Mouse (Mus musculus): ENCODE measurements around the gene Serbp1.
"Not testable (repeated sequence)": the region's sequence is repeated elsewhere in the genome, so short reads cannot be mapped to it uniquely, and the experiment has no call there.

Gene Serbp1

GRCm38 (mm10) chr6:67237977-67238376, at the start of gene Serbp1:
Gene Serbp1, plus strand, starts transcription at chr6:67238176.
- no peak for DNase-seq (ENCODE audit: low read depth in 1 of 2, low spot score in 2 of 2)

DNA sequence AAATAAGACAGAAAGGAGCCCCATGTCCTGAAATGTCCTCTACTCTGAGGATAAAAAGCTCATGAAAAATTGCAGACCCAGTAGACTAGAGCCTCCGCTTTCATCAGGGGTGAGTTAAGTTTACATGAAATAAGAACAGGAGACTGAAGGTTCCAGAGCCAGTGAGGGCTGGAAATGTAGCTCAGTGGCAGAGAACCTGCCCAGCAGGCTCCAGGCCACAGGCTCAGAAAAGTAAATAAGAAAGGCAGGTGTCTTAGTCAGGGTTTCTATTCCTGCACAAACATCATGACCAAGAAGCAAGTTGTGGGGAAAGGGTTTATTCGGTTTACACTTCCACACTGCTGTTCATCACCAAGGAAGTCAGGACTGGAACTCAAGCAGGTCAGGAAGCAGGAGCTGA, 44.4 kb upstream of the Serbp1 start:
- no peak for DNase-seq (ENCODE audit: low read depth in 1 of 2, low spot score in 2 of 2)

DNA sequence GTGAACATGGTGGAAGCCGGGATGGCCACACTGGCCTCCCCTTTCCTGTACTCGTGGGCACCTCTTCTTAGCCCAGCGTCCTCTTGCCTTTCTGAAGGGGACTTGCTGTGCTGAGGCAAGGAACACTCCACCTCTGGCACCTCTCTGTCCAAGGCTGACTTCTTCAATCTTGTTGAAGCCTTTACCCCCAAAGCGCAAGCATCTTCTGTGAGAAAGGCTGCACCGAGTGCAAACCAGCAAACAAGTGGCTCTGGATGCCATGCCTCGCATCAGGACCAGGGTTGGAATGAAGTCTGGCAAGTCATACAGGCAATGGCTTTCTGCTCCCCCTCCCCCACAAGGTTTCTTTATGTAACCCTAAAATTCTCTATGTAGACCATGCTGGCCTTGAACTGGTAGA, 43.4 kb upstream of the Serbp1 start:
- DNase-seq (ENCODE audit: low read depth in 1 of 2, low spot score in 2 of 2) = no peak

DNA sequence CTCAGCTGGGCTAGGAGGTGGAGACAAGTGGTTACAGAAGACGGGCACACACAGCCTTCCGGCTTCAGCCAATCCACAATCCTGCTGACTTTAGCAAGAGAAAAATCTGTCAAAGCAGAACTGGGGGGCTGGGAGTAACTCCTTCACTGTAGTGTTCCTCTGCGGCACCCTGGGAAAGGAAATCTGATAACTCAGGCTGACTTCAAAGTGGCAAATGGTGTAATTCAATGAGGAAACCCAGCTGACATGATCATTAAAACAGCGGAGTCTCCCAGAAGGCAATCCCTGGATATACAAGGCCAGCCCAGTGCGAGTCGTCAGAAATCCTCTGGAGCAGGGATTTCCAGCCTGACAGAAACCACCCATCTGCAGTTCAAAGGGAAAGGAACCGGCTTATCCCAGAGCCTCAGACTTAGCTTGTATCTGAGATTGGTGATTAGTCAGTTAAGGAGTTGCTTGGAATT, 42.8 kb upstream of the Serbp1 start:
- no peak for DNase-seq (ENCODE audit: low read depth in 1 of 2, low spot score in 2 of 2)

DNA sequence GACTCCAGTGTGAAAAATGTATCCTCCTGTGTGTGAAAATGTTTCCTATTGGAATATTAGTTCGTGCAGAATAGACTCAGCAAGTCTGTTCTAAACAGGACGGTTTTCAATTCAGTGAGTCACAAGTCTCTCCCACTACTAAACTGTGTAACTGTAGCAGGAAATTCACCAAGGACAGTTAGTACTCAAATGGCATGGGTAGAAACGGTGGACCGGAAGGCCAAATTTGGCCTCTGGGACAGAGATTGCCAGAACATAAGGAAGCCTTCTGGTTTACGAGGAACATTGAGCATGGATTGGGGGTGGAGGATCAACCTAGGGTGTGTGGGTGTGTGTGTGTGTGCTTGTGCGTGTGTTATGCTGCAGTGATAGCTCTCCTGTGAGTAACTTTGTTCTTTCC, 41.2 kb upstream of the Serbp1 start:
- no peak for DNase-seq (ENCODE audit: low read depth in 1 of 2, low spot score in 2 of 2)

- DNase-seq (ENCODE audit: low read depth in 1 of 2, low spot score in 2 of 2) = no peak
Measured at GRCm38 (mm10) chr6:67198085-67198484, 39.9 kb upstream of the Serbp1 start.

- DNase-seq (ENCODE audit: low read depth in 1 of 2, low spot score in 2 of 2) = no peak
Measured at GRCm38 (mm10) chr6:67200715-67201322, 37.2 kb upstream of the Serbp1 start.

- no peak for DNase-seq (ENCODE audit: low read depth in 1 of 2, low spot score in 2 of 2)
Measured at GRCm38 (mm10) chr6:67205081-67206037, 32.6 kb upstream of the Serbp1 start.

DNA sequence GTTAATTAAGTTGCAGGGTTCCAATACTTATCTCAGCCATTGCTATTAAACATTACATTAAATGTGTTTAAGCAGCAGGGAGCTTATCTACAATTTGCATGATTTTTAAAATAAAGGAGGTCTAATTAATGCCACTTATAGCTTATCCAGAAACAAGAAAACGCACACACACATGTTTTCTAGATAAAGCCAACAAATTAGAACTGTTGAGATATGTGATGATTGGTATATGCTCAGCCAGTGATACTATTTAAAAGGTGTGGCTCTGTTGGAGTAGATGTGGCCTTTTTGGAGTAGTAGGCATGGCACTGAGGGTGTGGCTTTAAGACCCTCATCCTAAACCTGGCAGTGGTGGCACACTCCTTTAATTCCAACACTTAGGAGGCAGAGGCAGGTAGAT, 25.6 kb upstream of the Serbp1 start:
- DNase-seq (ENCODE audit: low read depth in 1 of 2, low spot score in 2 of 2) = no peak

DNA sequence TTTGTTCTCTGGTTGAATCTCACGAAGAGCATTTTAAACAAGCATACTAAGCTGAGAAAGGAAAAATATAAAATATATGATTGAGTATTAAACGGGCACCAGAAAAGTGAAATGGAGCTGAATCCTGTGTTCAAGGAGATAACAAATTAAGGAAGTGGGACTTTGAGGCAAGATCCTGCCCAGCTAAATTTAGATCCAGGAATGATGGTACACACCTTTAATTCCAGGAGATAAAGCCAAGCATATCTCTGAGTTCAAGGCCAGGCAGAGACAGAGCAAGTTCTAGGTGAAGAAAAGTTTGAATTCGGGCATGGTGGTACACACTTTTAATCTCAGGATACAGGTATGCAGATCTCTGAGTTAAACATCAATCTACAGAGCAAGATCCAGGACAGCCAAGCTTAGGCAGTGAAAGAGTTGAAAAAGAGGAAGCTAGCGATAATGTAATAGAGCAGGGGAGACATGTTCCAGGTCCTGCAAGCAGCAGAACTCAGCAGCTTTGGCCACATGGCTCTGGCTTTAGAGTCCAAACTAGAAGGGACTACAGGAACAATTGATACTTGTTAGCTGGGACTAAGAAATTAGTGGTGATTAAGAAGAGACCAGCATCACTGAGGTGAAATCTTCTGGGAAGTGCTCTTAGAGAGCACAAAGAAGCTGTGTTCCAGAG, 24.4 kb upstream of the Serbp1 start:
- DNase-seq (ENCODE audit: low read depth in 1 of 2, low spot score in 2 of 2) = no peak

DNA sequence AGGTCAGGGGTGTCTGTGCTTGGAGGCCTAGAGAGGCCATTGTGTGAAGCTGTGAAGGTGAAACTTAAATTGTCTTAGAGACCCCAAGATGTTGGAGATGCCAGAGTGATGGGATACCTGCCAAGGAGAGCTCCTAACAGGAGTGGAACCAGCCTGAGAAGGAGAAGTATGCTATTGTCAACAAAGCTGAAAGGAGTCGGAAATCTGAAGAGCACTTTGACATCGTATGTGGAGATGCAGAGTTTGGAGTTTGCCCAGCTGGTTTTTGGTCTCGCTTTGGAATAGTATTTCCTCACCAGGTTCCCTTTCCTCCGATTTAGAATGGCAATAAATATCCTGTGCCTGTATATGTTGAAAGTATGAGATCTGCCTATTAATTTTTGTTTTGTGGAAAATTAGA, 20.6 kb upstream of the Serbp1 start:
- no peak for DNase-seq (ENCODE audit: low read depth in 1 of 2, low spot score in 2 of 2)

GRCm38 (mm10) chr6:67217846-67218245, 20.1 kb upstream of the Serbp1 start:
- DNase-seq (ENCODE audit: low read depth in 1 of 2, low spot score in 2 of 2) = no peak

GRCm38 (mm10) chr6:67218566-67218965, 19.4 kb upstream of the Serbp1 start:
- DNase-seq (ENCODE audit: low read depth in 1 of 2, low spot score in 2 of 2) = no peak

DNA sequence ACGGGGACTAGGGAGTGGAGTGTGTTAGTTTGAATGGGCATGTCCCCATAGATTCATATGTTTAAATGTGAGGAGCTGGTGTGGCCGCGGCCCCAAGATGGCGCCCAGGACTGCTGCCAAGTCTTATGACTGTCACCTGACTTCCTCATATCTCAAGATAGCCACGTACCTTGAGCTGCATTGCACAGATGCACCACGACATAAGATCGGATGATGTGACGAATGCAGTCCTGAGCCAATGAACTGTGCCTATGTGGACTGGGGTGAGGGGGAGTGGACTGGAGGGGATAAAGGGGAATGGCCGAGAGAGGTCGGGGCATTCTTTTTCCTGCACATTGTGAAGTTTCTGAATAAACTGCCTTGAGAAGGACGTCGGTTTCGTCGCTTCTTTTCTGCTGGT, 18.0 kb upstream of the Serbp1 start:
- DNase-seq (ENCODE audit: low read depth in 1 of 2, low spot score in 2 of 2) = not testable (repeated sequence)

DNA sequence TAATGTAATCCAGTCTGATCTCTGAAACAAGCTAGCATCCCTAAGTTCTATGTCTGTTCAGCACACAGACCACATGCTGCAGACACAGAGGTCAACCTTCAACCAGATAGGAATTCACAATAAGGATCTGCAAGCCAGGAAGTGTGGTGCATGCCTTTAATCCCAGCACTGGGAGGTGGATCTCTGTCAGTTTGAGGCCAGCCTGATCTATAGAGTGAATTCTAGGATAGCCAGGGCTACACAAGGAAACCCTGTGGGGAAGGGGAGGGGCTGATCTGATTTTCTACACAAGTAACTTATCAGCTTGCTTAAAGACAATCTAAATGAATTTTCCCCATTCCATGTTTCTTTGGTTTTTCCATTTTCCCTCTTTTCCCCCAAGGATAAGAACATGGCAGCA, 17.2 kb upstream of the Serbp1 start:
- no peak for DNase-seq (ENCODE audit: low read depth in 1 of 2, low spot score in 2 of 2)

GRCm38 (mm10) chr6:67223082-67223481, 14.9 kb upstream of the Serbp1 start:
- DNase-seq (ENCODE audit: low read depth in 1 of 2, low spot score in 2 of 2) = no peak

DNA sequence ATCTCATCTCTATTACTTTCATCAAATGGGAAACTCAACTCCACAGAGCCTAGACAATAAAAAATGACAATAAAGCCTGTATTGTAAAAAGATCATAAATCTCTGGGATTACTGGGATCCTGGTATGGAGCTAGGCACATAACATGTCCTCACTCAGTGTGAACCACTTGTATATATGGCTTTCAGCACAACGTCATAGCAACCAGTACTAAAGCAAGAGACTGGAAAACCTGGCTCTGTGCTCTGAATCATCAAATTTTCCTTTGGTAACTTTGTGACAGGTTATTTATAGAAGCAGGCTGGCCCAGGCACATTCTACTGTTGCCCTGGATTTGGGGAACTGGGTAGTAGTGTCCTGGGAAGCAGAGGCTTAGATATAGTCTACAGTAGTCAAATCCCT, 14.5 kb upstream of the Serbp1 start:
- DNase-seq (ENCODE audit: low read depth in 1 of 2, low spot score in 2 of 2) = no peak

DNA sequence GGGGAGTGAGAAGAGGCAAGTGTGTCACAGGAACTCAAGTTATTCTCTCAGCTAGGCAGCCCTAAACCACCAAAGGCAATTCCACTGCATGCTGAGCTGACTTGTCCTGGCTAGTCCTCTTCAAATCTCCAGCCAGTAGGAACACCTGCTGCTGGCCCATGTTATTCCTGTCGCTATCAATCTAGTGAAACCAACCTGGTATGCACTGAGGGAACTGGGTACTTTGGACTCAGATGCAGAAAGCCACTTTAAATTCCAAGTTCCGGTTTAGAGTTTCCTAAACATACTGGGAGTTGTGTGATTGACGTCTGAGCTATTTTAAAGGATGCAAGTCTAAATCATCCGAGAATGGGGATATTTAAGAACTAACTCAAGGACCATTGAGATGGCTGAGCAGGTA, 11.7 kb upstream of the Serbp1 start:
- DNase-seq (ENCODE audit: low read depth in 1 of 2, low spot score in 2 of 2) = no peak

DNA sequence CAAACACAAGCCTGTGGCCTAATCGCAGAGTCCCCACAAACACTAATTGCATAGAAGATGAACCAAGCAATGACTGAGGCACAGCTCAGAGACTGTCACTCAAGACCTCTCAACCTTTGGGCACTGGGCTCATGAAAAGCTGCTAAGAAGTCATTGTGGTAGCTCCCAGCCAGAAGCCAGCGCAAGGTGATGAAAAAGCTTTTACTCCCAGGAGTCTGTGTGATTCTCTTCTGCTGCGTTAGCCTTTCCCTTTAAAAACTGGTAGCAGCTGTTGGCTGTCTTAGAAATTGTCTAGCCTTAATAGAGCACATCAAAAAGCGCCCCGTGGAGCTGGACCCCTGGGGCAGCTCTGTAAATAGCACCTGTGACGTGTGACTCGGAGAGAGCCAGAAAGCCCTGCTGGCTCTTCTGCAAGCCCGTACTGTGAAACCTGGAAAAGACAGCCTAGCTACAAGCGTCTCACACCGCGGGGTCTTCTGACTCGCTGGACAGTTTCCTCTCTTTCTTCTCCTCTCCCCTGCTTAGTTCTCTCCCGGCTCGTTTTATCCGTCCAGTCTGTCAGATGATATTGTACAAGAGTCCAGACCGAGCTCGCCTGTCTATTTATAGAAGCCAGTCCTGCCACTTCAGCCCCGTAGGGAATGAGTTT, 9.4 kb upstream of the Serbp1 start:
- DNase-seq (ENCODE audit: low read depth in 1 of 2, low spot score in 2 of 2) = no peak

GRCm38 (mm10) chr6:67229521-67229920, 8.5 kb upstream of the Serbp1 start:
- no peak for DNase-seq (ENCODE audit: low read depth in 1 of 2, low spot score in 2 of 2)

DNA sequence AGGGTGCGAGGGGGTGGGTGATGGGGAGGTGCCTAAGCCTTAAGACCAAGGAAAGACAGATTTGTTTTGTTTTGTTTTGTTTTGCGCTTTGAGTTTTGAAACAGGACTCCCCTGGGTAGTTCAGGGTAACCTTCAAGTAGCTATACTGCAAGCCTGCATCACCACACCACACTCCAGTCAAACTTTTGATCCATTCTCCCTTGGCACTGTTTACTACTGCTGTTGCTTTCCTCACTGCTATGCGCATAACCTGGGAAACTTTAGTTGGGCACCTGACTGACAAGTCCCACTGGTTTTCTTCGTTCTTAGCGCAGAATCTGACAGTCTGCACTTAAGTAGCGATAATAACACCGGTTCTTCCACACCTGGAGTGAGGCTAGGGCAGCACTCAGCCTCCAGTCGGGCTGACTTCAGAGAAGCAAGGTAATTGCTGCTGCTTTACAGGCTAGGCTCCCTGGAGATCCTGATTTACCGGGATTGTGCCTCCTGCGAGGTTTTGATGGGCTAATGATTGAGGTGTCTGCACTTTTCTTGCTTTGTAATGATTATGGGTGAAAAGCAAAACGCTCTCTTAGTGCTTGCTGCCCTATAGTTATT, 8.0 kb upstream of the Serbp1 start:
- no peak for DNase-seq (ENCODE audit: low read depth in 1 of 2, low spot score in 2 of 2)

All from monocyte, adult 2 months (primary cell).